Mouse (Mus musculus) ES-Bruce4 (cell line): ENCODE measurements around the gene Cnn3.

Experiments used
- EP300 ChIP-seq: IDR thresholded peaks from 2 replicates; pipeline ENCODE4 v1.6.1; 2011; ENCODE audit warnings: low read depth, low read length; ENCODE audit not compliant: insufficient read depth
- POLR2A ChIP-seq: IDR thresholded peaks from one replicate; pipeline ENCODE4 v1.8.1; 2011; ENCODE audit warnings: low read length; ENCODE audit not compliant: insufficient read depth

DNA sequence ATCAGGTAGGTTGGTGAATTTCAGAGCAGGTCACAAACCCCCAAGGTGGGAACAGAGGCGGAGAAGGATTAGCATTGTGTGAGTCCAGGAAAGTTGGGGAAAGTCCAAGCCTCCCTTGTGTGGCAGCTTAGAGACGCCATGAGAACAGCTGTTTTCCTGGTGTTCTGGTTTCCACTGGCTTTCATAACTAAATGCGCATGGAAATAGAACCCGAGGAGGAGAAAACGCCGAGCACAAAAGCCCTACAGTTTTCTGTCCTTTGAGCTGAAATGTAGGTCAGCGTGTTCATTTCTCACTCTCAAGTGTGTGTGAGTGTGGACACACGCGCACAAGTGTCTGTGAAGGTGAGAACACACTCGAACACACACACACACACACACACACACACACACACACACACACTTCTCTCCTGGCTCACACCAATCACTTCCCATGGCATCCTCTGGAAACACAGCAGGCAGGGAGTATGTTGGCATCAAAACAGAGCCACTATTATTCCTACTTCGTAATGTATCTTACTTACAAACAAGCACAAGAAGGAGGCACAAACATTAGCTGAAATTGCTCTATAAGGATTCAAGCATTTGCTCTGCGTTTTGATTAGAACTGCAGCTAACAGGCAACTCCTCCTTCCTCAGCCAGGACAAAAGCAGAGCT, 63.3 kb downstream of the Cnn3 start:
- TF ChIP-seq POLR2A (no peak), EP300 (no peak)
